Mouse (Mus musculus): ENCODE measurements around the gene Ralgapa2.

The Ralgapa2 gene

DNA sequence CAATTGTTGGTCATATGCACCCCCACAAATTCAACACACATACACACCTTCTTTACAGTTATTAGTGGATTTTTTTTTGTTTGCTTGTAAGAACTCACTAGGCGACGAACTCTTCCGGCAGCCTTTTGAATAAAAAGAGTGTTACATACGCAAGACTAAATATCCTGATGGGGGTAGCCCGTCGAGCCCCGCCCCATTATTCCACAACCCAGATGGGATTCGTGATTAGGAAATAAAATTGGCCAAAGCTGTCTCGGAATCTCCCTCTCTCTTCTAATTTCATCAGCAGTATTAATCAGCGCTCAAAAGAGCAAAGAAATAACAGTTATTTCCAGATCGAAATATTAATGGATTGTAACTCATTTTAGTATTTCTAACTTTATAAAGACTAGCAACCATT, 292.4 kb downstream of the Ralgapa2 start:
- no peak for DNase-seq

DNA sequence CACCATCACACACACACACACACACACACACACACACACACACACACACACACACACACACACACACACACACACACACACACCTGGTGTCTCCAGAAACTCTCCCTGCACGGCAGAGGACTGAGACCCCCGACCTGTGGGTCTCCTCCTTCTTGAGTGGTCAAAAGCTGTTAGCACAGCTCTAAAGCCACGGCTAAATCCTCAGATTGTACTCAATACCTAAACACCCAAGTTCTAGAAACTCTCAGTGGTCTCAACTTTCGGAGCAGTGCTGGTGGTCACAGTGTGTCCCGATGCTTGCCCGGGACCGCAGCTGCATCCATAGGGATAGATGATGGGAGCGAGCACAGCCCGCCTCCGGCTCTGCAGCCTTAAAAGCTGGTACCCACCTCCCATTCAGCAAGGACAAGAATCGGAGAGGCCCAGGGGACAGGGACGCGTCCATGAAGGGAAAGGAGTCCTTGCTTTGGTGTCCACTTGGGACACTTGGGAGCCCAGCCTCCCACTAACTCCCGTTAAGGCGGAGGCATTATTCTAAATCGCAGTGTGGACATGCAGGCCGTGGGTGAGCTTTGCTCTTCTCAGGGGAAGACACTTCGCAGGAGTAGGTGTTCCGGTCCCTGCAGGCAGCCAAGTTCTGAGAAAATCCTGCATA, 293.1 kb downstream of the Ralgapa2 start:
- peak; percentile 7 to 11 for DNase-seq

DNA sequence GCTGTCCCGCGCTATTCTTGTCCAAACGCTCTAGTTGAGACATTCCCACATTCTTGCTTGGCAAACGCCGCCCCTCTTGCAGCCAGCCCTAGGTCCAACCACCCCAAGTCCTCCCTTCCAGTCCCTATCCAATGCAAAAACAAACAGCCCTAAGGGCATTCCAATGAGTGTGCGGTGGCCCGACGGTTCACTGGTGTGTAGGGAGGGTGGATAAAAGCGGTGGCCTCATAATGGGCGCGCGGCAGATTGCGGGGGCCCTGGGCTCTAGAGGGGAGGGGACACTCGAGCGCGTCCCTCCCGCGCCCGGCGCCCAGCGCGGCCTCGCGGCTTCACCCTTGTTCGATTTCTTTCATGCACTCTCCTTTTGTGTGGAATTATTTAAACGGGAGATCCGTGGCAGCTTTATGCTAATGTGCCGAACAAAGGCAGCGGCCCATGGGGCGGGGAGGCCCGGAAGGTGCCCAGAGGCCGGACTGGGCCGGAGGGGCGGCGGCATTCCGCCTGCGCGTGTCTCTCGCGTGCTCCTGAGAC, 293.9 kb downstream of the Ralgapa2 start:
- peak; percentile 17 to 43 for DNase-seq

DNA sequence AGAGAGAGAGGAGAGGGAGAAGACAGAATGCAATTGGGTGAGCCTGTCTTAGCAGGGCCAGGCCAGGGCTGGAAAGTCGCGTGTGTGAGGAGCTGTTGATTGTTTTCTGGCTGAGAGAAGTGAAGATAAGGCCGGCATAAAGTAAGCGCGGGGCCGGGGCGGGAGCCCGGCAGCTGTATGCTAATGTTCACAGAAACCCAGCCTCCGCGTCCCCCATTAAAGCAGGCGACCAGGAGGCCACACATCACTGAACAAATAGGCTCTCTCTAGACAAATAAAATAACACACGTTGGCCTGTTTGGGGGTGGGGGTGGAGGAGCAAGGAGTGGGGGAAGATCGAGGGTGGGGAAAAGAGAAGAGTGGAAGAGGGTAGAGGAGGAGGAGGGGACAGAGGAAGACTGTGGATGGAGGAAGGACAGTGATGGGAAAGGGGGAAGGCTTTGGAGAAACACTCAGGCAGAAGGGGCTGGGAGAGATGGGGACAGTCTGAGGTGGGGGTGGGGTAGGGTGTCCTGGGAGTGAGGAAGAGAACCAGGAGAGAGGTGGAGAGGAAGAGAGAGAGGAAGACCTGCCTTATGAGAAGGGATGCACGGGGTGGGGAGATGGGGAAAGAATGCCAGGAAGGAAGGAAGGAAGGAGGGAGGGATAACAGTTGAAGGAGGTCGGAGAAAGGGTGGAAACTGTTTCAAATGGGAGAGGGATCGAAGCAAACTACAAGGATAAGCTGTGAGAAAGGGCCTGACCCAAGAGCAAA, 294.7 kb downstream of the Ralgapa2 start:
- peak; percentile 19 to 31 for DNase-seq

DNA sequence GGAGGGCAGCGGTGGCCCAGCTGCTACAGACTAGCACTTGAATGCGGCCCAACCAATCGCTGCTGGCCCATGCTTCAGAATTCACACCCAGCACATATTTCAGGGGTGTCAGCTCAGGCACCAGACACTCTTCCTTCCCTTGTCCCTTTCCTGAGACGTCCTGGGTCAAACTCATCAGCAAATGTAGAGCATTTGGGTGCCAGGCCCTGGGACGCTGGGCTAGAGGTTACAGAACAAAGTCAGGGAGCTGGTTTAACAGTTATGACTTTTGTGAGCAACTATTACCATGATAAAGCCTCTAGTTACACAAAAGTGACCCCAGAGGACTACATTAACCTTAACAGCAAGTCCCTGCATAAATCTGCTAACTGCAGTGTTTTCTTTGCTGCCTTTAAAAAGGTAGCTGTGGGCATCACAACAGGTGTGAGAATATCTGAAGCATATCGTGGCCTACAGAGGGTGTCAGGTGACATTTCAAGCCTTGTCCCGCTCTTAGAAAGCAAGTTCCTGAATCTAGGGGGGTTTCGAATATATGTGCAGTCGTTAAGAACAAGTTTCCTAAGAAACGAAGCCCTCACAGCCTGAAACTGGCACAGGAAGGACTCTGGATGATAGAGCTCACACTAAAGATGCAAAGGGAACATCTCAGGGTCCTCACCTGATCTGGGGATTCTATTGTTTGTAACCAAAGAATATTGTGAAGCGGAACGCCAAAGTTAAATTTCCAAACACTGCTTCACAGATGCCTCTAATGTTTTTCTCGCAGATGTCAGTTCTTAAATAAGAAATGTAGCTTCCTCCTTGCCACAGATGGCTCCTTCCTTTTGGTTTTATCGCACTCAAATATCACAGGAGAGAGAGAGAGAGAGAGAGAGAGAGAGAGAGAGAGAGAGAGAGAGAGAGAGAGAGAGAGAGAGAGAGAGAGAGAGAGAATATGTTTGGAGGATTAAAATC, 295.8 kb downstream of the Ralgapa2 start:
- DNase-seq: no peak

DNA sequence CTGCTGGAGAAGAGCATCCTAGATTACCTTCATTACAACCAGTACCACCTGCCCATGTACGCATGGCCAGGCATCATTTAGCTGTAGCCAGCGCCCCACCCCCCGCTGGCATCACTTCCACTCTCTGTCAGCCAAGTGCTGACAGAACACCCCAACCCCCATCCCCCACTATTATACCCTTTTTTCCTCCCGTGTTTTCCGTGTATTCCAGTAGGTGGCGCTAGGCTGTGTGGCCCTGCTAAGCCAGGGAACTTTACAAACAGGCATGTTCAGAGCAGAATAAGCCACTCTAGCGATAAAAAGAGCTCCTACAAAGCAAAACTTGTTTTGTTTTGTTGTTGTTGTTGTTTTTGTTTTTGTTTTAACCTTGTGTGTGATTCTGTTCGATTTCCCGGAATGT, 297.4 kb downstream of the Ralgapa2 start:
- DNase-seq: peak; percentile 38 to 53

DNA sequence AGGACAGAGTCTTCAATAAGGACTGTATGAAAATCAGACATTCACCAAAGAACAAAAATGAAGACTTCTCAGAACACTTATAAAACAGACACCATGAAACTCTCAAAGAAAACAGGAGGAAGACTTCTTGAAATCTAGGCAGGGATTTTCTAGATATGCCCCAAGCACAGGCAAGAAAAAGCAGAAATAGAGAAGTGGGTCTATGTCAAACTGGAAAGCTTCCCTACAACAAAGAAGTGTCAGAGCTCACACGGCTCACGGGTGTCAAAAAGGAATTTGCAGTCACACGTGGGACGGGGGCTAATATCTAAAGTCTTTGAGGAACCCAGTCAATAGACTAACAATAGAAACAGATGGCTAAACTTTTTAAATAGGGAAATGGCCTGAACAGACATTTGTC, 301.2 kb downstream of the Ralgapa2 start:
- DNase-seq: no peak

DNA sequence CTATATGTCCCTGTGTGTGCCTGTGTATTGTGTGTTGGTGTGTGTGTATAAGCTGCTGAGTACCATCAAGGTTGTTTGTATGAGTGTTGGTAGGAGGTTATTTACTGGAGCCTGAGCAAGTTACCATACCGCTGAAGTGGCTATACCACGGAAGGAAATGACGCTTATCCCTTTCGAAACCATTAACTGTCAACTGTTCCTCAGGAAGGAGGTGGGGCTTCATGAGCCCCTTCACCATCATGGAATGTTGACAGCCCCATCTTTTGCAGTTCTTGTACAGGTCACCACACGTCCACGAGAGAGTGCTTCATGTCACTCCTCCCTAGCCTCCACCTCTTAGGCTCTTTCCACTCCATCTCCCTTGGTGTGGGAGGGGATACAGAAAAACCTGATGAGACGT, 314.2 kb downstream of the Ralgapa2 start:
- DNase-seq: no peak

DNA sequence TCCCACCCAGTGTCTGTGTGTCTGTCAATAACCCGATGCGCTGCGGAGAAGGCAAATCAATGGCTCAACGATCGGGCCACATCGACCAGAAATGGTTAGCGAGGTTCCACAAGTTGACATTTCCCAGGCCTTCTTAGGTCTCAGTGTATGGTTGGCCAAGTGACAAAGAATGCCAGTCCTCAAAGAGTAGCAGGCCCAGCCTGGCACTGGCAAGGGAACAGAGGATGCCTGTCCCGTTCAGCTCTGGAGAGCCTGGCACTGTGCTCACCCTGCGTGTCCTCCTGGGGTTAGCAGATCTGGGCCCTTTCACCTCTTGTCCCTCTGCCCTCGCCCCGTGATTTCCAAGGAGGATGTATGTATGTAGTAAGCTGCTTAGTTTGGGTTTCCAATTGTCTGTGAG, 316.0 kb downstream of the Ralgapa2 start:
- DNase-seq: no peak
